Mouse (Mus musculus) stomach, embryonic 16.5 days (tissue): Measurements from ENCODE around the gene Ppm1d. TPM values are rescaled to one million over a fixed set of nuclear protein-coding genes. Genes with fewer than 3 reads are reported as not detected.

Experiments used
- ATAC-seq: fragments of 200-750 bp; cut with Nextera tagmentation; 2 replicates; pipeline ENCODE4 v1.8.0; 2017; ENCODE audit warnings: moderate number of reproducible peaks, moderate TSS enrichment; ENCODE audit not compliant: insufficient read depth, low FRiP score
- H3K27ac ChIP-seq: fragments of 300-500 bp; sonication (generic); 2 replicates; pipeline ENCODE4 v1.5.1; 2014; ENCODE audit warnings: low read length
- H3K27me3 ChIP-seq: fragments of 300-500 bp; sonication (generic); 2 replicates; pipeline ENCODE4 v1.6.1; 2014; ENCODE audit warnings: low read length, control low read depth, mixed read lengths; ENCODE audit not compliant: control insufficient read depth, insufficient read depth
- H3K36me3 ChIP-seq: fragments of 300-500 bp; sonication (generic); 2 replicates; pipeline ENCODE4 v1.6.1; 2014; ENCODE audit warnings: low read length; ENCODE audit not compliant: control insufficient read depth, insufficient read depth
- H3K4me1 ChIP-seq: fragments of 300-500 bp; sonication (generic); 2 replicates; pipeline ENCODE4 v1.6.1; 2014; ENCODE audit warnings: low read length, control low read depth, mixed read lengths; ENCODE audit not compliant: control insufficient read depth, insufficient read depth
- H3K4me2 ChIP-seq: fragments of 300-500 bp; sonication (generic); 2 replicates; pipeline ENCODE4 v1.6.1; 2014; ENCODE audit warnings: low read depth, low read length, mixed read lengths
- H3K4me3 ChIP-seq: fragments of 300-500 bp; sonication (generic); replicated peaks from 2 replicates; pipeline ENCODE4 v1.5.1; 2014; ENCODE audit warnings: mild to moderate bottlenecking, low read length
- H3K9ac ChIP-seq: fragments of 300-500 bp; sonication (generic); 2 replicates; pipeline ENCODE4 v1.6.1; 2014; ENCODE audit warnings: low read length
- H3K9me3 ChIP-seq: fragments of 300-500 bp; sonication (generic); replicated peaks from 2 replicates; pipeline ENCODE4 v1.6.1; 2016; ENCODE audit warnings: low read length, control low read depth; ENCODE audit not compliant: control insufficient read depth
- WGBS: fragments of 180-500 bp; shearing (Covaris S2); extraction: QIAGEN DNeasy Blood & Tissue Kit; methylation state at CpG from one replicate; pipeline ENCODE4 v1.1.7; 2014; 5-methylcytosine and 5-hydroxymethylcytosine counted together
- polyA plus RNA-seq: library from polyadenylated mRNA; unstranded; fragments of >200 nt; fragmentation: Nextera tagmentation; extraction: Ambion mirVana; gene quantifications from 2 replicates; pipeline ENCODE4 v1.2.1, GENCODE M21; 2015

Gene Ppm1d
- polyA plus RNA-seq, 1 experiment from 2014 or later: 10.3 TPM

- ATAC-seq: no peak
- no peaks in the 10 kb centered on the region for H3K4me1 ChIP-seq
- no peak overlapping the region for H3K9ac ChIP-seq
- no peaks in the 10 kb centered on the region for H3K36me3 ChIP-seq
- WGBS: 73% methylated on average over 13 of the region's 13 CpGs
- H3K27me3 ChIP-seq: no peaks in the 10 kb centered on the region
- no peak overlapping the region for H3K4me2 ChIP-seq
- no peak overlapping the region for H3K4me3 ChIP-seq
- H3K9me3 ChIP-seq: no peaks in the 10 kb centered on the region
- no peak overlapping the region for H3K27ac ChIP-seq
Measured at GRCm38 (mm10) chr11:85297953-85298352, 13.1 kb upstream of the Ppm1d start.

- no peak overlapping the region for H3K4me2 ChIP-seq
Measured at GRCm38 (mm10) chr11:85299880-85300279, 11.2 kb upstream of the Ppm1d start.

GRCm38 (mm10) chr11:85301161-85301560 is 9.9 kb upstream of the Ppm1d start:
- WGBS: 85% methylated on average over 3 of the region's 3 CpGs
- Histone ChIP-seq H3K9ac (no peak overlapping the region), H3K4me1 (no peaks in the 10 kb centered on the region), H3K9me3 (no peaks in the 10 kb centered on the region), H3K4me2 (no peak overlapping the region), H3K4me3 (no peak overlapping the region), H3K27ac (no peak overlapping the region), H3K27me3 (no peaks in the 10 kb centered on the region), H3K36me3 (no peaks in the 10 kb centered on the region)
- no peak for ATAC-seq

More at GRCm38 (mm10) chr11:85299880-85300279, 11.2 kb upstream of the Ppm1d start:
- Histone ChIP-seq H3K9ac (no peak overlapping the region), H3K27me3 (no peaks in the 10 kb centered on the region), H3K4me1 (no peaks in the 10 kb centered on the region), H3K9me3 (no peaks in the 10 kb centered on the region), H3K27ac (no peak overlapping the region), H3K36me3 (no peaks in the 10 kb centered on the region), H3K4me3 (no peak overlapping the region)
- no peak for ATAC-seq
- 63% methylated on average over 2 of the region's 2 CpGs for WGBS

GRCm38 (mm10) chr11:85301836-85302235 is 9.2 kb upstream of the Ppm1d start:
- Histone ChIP-seq H3K36me3 (no peaks in the 10 kb centered on the region), H3K4me3 (no peak overlapping the region), H3K9me3 (no peaks in the 10 kb centered on the region), H3K9ac (no peak overlapping the region), H3K4me1 (no peaks in the 10 kb centered on the region), H3K27me3 (no peaks in the 10 kb centered on the region), H3K4me2 (no peak overlapping the region), H3K27ac (no peak overlapping the region)
- 69% methylated on average over 2 of the region's 2 CpGs for WGBS
- no peak for ATAC-seq

GRCm38 (mm10) chr11:85306577-85307260 is 4.3 kb upstream of the Ppm1d start:
- no peak for ATAC-seq
- Histone ChIP-seq H3K27me3 (no peaks in the 10 kb centered on the region), H3K4me2 (no peak overlapping the region), H3K27ac (no peak overlapping the region), H3K9ac (no peak overlapping the region), H3K36me3 (no peaks in the 10 kb centered on the region), H3K4me3 (no peak overlapping the region), H3K4me1 (no peaks in the 10 kb centered on the region), H3K9me3 (no peaks in the 10 kb centered on the region)
- 52% methylated on average over 4 of the region's 4 CpGs for WGBS

GRCm38 (mm10) chr11:85308799-85309198 is 2.2 kb upstream of the Ppm1d start:
- no peaks in the 10 kb centered on the region for H3K27me3 ChIP-seq
- no peak overlapping the region for H3K4me2 ChIP-seq
- H3K9ac ChIP-seq: no peak overlapping the region
- WGBS: 76% methylated on average over 2 of the region's 2 CpGs
- H3K27ac ChIP-seq: no peak overlapping the region
- no peak for ATAC-seq
- H3K4me1 ChIP-seq: peaks cover 7% of the 10 kb centered on the region; the same call in 1 of the 2 replicates
- no peaks in the 10 kb centered on the region for H3K9me3 ChIP-seq
- H3K4me3 ChIP-seq: no peak overlapping the region
- H3K36me3 ChIP-seq: no peaks in the 10 kb centered on the region

- peak overlapping the region; percentile 92 for H3K4me2 ChIP-seq
- peaks cover 7% of the 10 kb centered on the region; the same call in 1 of the 2 replicates for H3K4me1 ChIP-seq
- 1% methylated on average over 15 of the region's 15 CpGs for WGBS
- ATAC-seq: no peak
- H3K27me3 ChIP-seq: no peaks in the 10 kb centered on the region
- H3K9me3 ChIP-seq: no peaks in the 10 kb centered on the region
- peak overlapping the region; percentile 74 for H3K9ac ChIP-seq
- H3K36me3 ChIP-seq: peaks cover 2% of the 10 kb centered on the region; the same call in 1 of the 2 replicates
- peak overlapping the region; percentile 93 for H3K4me3 ChIP-seq
- peak overlapping the region; percentile 89 for H3K27ac ChIP-seq
Measured at GRCm38 (mm10) chr11:85310407-85310712, 684 bp upstream of the Ppm1d start.

- Histone ChIP-seq H3K4me2 (peak overlapping the region; percentile 67), H3K4me3 (peak overlapping the region; percentile 93), H3K9ac (peak overlapping the region; percentile 92), H3K4me1 (peaks cover 7% of the 10 kb centered on the region; the same call in 1 of the 2 replicates), H3K9me3 (no peaks in the 10 kb centered on the region), H3K27ac (peak overlapping the region; percentile 95), H3K36me3 (peaks cover 3% of the 10 kb centered on the region; the same call in 1 of the 2 replicates), H3K27me3 (no peaks in the 10 kb centered on the region)
- ATAC-seq: peak; percentile 25; the same call in 1 of the 2 replicates
- under 1% methylated on average over 56 of the region's 56 CpGs for WGBS
Measured at GRCm38 (mm10) chr11:85311645-85312490, 824 bp downstream of the Ppm1d start.

GRCm38 (mm10) chr11:85312818-85313217 is 1.8 kb downstream of the Ppm1d start:
- WGBS: 11% methylated on average over 2 of the region's 2 CpGs
- Histone ChIP-seq H3K27me3 (no peaks in the 10 kb centered on the region), H3K9me3 (no peaks in the 10 kb centered on the region), H3K27ac (no peak overlapping the region; the same call in 1 of the 2 replicates), H3K4me1 (peaks cover 7% of the 10 kb centered on the region; the same call in 1 of the 2 replicates), H3K4me3 (peak overlapping the region; percentile 93), H3K9ac (no peak overlapping the region), H3K4me2 (peak overlapping the region; percentile 67), H3K36me3 (peaks cover 3% of the 10 kb centered on the region; the same call in 1 of the 2 replicates)
- no peak for ATAC-seq
